Mouse (Mus musculus) small intestine, adult 2 months (tissue): ENCODE results near the gene Arl3. TPM values are rescaled to one million over a fixed set of nuclear protein-coding genes. Genes with fewer than 3 reads are reported as not detected.
A peak's percentile ranks its signal among the peaks of the same experiment; 100 is the strongest.
"Not testable (repeated sequence)": the region's sequence is repeated elsewhere in the genome, so short reads cannot be mapped to it uniquely, and the experiment has no call there.

Experiments used
- H3K27ac ChIP-seq: fragments of 200-500 bp; 2 replicates; pipeline ENCODE4 v1.5.1; 2012; ENCODE audit warnings: low read depth, low read length, control low read depth, inconsistent platforms; ENCODE audit not compliant: insufficient read depth
- H3K27me3 ChIP-seq: fragments of 200-500 bp; 2 replicates; pipeline ENCODE4 v1.6.1; 2012; ENCODE audit warnings: mild to moderate bottlenecking, moderate library complexity, low read length, inconsistent platforms; ENCODE audit not compliant: control insufficient read depth, insufficient read depth
- H3K36me3 ChIP-seq: fragments of 200-500 bp; 2 replicates; pipeline ENCODE4 v1.6.1; 2012; ENCODE audit warnings: mild to moderate bottlenecking, low read length, control low read depth, inconsistent platforms; ENCODE audit not compliant: control insufficient read depth, insufficient read depth
- H3K4me1 ChIP-seq: fragments of 200-500 bp; 2 replicates; pipeline ENCODE4 v1.6.1; 2012; ENCODE audit warnings: low read length, inconsistent platforms, mixed read lengths; ENCODE audit not compliant: control insufficient read depth, insufficient read depth, insufficient read length
- H3K4me3 ChIP-seq: fragments of 200-500 bp; 2 replicates; pipeline ENCODE4 v1.5.1; 2012; ENCODE audit warnings: low read depth, mild to moderate bottlenecking, control low read depth, inconsistent platforms, low read length, moderate library complexity
- CTCF ChIP-seq: fragments of 200-500 bp; IDR thresholded peaks from 2 replicates; pipeline ENCODE4 v1.5.1; 2012; ENCODE audit warnings: low read depth, mild to moderate bottlenecking, control low read depth, inconsistent platforms, low read length, moderate library complexity, mixed read lengths; ENCODE audit not compliant: insufficient replicate concordance, insufficient read length; ENCODE audit errors: extremely low read depth
- POLR2A ChIP-seq: fragments of 200-500 bp; IDR thresholded peaks from 2 replicates; pipeline ENCODE4 v1.6.1; 2012; ENCODE audit warnings: low read depth, mild to moderate bottlenecking, control low read depth, inconsistent platforms, low read length, moderate library complexity
- WGBS: fragments of 180-500 bp; shearing (Covaris S2); methylation state at CpG from one replicate; pipeline ENCODE4 v1.1.7; 2018; 5-methylcytosine and 5-hydroxymethylcytosine counted together
- polyA plus RNA-seq: library from polyadenylated mRNA; depleted of rRNA; stranded (reverse); fragments of >200 nt; gene quantifications from 2 replicates; pipeline ENCODE4 v1.2.3, GENCODE M21; 2012

Arl3 gene
- polyA plus RNA-seq, 1 experiment: 1.3 TPM

DNA sequence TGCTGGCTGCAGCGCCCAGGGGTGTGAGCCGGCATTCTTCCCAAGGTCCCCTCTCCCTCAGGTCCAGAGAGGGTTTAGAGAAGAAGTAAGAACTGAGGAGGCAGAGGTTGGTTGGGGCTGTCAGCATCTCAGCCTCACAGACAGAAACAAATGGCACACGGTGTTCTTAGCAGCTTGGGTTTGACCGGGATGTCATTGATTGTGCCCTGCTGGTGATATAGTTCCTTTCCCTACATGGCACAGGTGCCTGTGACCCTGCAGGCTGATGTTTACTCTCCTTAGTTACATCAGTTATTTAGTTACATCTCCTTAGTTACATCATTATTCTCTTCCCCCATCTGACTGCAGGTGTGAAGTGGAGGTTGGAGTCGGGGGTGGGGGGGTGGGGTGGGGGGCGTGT lies 18.6 kb upstream of the Arl3 start:
- no peaks in the 10 kb centered on the region for H3K27me3 ChIP-seq
- H3K36me3 ChIP-seq: no peaks in the 10 kb centered on the region
- no peak overlapping the region for H3K27ac ChIP-seq
- 76% methylated on average over 6 of the region's 6 CpGs for WGBS
- H3K4me1 ChIP-seq: no peaks in the 10 kb centered on the region
- TF ChIP-seq POLR2A (no peak), CTCF (no peak)
- no peak overlapping the region for H3K4me3 ChIP-seq

DNA sequence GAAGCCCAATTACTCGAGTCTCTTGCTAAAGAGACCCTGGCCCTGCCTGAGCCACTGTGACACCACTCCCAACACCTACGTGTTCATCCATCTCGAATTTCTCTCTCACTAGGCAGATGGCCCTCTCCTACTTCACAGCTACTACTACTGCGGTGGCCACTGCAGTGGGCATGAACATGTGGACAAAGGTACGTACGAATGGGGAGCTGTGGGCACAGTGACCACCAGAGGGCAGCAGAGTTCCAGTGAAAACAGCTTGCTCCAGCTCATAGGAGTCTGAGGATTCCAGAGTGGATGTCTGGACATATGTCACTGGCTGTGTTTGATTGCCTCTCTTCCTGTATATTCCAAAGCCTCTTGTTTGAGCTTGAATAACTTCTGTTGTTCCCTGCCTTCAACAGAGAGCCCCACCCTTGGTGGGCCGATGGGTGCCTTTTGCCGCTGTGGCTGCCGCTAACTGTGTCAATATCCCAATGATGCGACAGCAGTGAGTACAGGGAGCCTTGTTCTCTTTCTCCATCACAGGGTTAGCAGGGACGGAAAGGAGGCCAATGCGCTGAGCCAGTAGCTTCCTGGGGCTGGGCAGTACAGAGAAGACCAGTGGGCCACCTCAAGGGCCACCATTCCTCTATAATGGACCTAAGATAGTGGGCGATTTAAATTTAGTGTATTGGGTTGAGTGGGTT lies 15.0 kb upstream of the Arl3 start:
- Histone ChIP-seq H3K27ac (no peak overlapping the region), H3K36me3 (no peaks in the 10 kb centered on the region), H3K27me3 (no peaks in the 10 kb centered on the region), H3K4me3 (no peak overlapping the region), H3K4me1 (no peaks in the 10 kb centered on the region)
- WGBS: 62% methylated on average over 13 of the region's 13 CpGs
- peak; percentile 94; the same call in 1 of the 2 replicates for TF ChIP-seq CTCF
- TF ChIP-seq POLR2A: no peak

DNA sequence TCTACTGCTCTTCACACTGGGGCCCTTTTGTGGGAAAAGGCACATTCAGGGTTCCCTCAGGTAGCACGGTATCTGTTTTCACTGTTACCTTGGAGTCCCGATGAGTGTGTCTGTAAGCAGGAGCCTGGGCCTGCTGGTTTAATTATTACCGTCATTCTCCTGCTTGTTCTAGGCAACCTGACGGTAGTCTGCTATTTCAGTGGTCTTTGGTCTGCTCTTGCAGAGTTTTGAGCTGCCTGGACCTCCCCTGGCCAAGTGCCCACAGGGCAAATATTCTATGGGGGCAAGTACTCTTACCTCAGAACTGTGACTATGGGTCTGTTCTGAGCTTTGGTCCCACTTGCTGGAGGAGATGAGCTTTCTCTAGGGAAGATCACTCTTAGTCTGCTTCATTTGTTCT lies 2.2 kb upstream of the Arl3 start:
- WGBS: 20% methylated on average over 4 of the region's 4 CpGs
- Histone ChIP-seq H3K4me3 (no peak overlapping the region), H3K4me1 (peaks cover 4% of the 10 kb centered on the region; the same call in 1 of the 2 replicates), H3K36me3 (no peaks in the 10 kb centered on the region), H3K27ac (no peak overlapping the region), H3K27me3 (no peaks in the 10 kb centered on the region)
- no peak for TF ChIP-seq CTCF
- TF ChIP-seq POLR2A: no peak

DNA sequence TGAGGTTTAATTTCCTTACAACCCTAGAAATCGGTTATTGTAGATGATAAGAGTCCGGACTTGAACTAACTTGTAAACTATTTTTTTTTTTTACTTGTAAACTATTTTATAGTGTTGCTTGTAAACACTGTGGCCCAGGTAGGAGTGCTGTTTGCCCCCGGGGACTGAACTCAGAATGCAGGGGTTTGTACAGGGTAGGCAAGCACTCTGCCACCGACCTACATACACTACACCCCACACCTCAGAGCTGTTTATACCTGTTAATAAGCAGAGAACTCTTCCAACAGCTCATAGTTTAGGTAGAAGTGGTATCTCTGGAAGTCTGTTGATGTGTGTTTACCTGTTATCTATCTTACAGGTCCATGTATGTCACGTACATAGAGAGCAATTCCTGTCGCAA lies 992 bp upstream of the Arl3 start:
- Histone ChIP-seq H3K27me3 (no peaks in the 10 kb centered on the region), H3K4me3 (peak overlapping the region; percentile 91), H3K27ac (no peak overlapping the region), H3K36me3 (no peaks in the 10 kb centered on the region), H3K4me1 (peaks cover 4% of the 10 kb centered on the region; the same call in 1 of the 2 replicates)
- TF ChIP-seq CTCF (no peak), POLR2A (no peak)
- 31% methylated on average over 6 of the region's 6 CpGs for WGBS

DNA sequence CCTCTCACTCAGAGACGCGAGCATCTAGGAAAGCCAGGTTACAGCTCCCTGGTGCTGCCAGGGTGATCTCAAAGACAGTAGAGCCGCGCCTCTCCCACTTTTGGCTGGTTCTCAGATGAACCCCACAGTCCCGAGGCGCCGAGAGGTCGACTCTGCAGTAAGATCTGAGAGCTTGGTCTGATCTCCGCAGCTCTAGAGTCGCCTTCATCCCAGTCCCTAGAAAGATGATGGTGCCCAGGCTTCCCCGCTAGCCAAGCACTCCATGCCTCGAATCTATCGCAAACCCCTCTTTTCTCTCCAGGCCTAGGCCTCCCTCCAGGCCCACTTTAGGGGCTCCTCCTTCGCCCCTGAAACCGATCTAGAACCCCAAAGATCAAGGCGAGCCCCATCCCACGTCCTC lies 450 bp downstream of the Arl3 start:
- Histone ChIP-seq H3K36me3 (no peaks in the 10 kb centered on the region), H3K4me1 (peaks cover 4% of the 10 kb centered on the region; the same call in 1 of the 2 replicates), H3K4me3 (peak overlapping the region; percentile 83), H3K27me3 (no peaks in the 10 kb centered on the region), H3K27ac (no peak overlapping the region)
- under 1% methylated on average over 17 of the region's 17 CpGs for WGBS
- TF ChIP-seq POLR2A (no peak), CTCF (no peak)

DNA sequence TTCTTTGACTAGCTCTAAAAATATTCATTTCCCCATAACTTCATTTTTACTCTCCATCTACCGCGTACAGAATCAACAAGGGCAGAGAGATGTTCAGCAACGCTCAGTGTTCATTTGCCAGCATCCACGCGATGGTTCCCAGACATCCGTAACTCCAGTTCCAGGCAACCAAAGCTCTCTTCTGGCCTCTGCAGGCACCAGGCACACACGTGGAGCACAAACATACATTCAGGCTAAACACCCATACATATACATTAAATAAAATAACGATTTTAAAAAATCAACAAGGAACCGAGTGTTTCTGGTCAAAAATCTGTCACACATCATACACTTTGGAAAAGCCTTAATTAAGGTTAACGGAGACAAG lies 1.1 kb downstream of the Arl3 start:
- no peak overlapping the region for H3K27ac ChIP-seq
- WGBS: 41% methylated on average over 10 of the region's 10 CpGs
- no peak overlapping the region for H3K4me3 ChIP-seq
- H3K27me3 ChIP-seq: no peaks in the 10 kb centered on the region
- peaks cover 4% of the 10 kb centered on the region; the same call in 1 of the 2 replicates for H3K4me1 ChIP-seq
- H3K36me3 ChIP-seq: no peaks in the 10 kb centered on the region
- no peak for TF ChIP-seq POLR2A
- TF ChIP-seq CTCF: no peak

DNA sequence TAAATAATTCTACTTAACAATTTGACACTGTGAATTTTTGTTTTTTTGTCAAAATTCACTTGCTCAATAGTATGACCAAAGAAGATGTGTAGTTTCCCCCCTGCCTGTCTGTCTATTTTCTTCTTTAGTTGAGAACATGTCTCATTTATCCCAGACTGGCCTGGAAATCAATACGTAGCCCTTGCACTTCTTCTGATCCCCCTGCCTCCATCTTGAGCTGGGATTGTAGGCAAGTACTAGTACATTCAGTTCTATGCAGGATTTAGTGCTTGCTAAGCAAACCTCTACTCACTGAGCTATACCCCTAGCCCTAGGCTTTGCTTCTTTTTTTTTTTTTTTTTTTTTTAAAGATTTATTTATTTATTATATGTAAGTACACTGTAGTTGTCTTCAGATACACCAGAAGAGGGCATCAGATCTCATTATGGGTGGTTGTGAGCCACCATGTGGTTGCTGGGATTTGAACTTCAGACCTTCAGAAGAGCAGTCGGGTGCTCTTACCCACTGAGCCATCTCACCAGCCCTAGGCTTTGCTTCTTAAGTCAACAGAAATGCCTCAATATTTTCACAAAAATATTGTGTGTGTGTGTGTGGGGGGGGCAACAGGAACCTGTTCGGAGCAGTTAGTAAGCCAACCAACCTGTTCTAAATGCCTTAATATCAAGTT lies 1.7 kb downstream of the Arl3 start:
- not testable (repeated sequence) for H3K4me3 ChIP-seq, H3K36me3 ChIP-seq, H3K27ac ChIP-seq, H3K4me1 ChIP-seq, H3K27me3 ChIP-seq
- 69% methylated on average over 3 of the region's 3 CpGs for WGBS
